Mouse (Mus musculus): ENCODE results near the gene Atxn7l1. TPM values are rescaled to one million over a fixed set of nuclear protein-coding genes. Genes with fewer than 3 reads are reported as not detected.

Atxn7l1 gene
- polyA plus RNA-seq, 1 experiment from 2014 or later: 10.6 TPM

DNA sequence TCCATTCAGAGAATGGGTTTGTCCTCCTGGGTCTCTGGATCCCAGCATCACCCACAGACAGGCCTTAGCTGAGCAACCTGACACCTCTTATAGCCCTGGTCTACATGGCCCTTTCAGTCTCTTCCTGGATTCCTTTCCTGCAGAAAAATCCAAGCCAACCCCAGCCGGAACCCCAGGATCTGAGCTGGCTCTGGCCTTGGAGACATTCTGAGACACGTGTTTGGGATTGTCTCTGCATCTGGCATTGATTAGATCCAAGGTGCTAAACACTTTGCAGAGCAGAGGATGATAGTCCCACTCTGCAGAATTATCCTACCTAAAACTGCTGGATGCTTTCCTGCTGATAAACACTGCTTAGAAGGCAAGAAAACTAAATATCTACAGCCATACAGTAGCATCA, 141.3 kb downstream of the Atxn7l1 start:
- H3K27ac ChIP-seq (replicated peaks in 1 of 2; ENCODE audit: control insufficient read depth in 1 of 2, insufficient read depth in 1 of 2, low read depth in 2 of 2, low read length in 2 of 2): no peak overlapping the region
- no peaks in the 10 kb centered on the region for H3K36me3 ChIP-seq (ENCODE audit: control insufficient read depth, insufficient read depth, low read length)
- WGBS: 47% methylated on average over 2 of the region's 2 CpGs
- no peaks in the 10 kb centered on the region for H3K27me3 ChIP-seq (ENCODE audit: control insufficient read depth, insufficient read depth, low read length)
- peaks cover 28 to 49% of the 10 kb centered on the region in 2 experiments for H3K4me1 ChIP-seq (ENCODE audit: control insufficient read depth in 2 of 2, insufficient read depth in 2 of 2, low read length in 2 of 2)
- H3K9me3 ChIP-seq (ENCODE audit: control insufficient read depth, low read length): no peaks in the 10 kb centered on the region
- no peak for ATAC-seq (ENCODE audit: insufficient number of reproducible peaks, insufficient read depth, low FRiP score, low read depth)
- no peak overlapping the region for H3K4me2 ChIP-seq (ENCODE audit: low read length)
- peak overlapping the region; percentile 30; the same call in 1 of the 2 replicates for H3K9ac ChIP-seq (ENCODE audit: low read length)
- no peak overlapping the region for H3K4me3 ChIP-seq (ENCODE audit: control insufficient read depth in 1 of 2, insufficient read depth in 1 of 2, low read depth in 1 of 2, low read length in 2 of 2)

DNA sequence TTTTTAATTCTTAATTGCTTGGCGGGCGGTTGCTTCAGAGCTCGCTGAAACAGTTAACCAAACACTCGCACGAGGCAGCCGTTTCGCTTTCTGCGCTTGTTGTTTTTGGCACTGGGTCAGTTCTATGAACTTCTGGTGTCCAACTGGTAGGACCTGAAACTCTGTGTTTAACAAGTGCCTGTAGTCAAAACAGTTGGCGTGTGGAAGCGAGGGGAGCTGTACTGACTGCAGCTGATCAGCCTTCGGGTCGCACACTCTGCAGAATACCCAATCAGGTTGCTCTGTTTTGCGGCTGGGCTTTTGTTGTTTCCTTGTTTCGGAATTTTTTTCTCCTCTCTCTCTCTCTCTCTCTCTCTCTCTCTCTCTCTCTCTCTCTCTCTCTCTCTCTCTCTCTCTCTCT, 154.6 kb downstream of the Atxn7l1 start:
- WGBS: under 1% methylated on average over 14 of the region's 14 CpGs
- Histone ChIP-seq H3K27me3 (ENCODE audit: control insufficient read depth, insufficient read depth, low read length) (no peaks in the 10 kb centered on the region; the same call in 1 of the 2 replicates), H3K4me2 (ENCODE audit: low read length) (peak overlapping the region; percentile 81), H3K4me3 (ENCODE audit: control insufficient read depth in 1 of 2, insufficient read depth in 1 of 2, low read depth in 1 of 2, low read length in 2 of 2) (peak overlapping the region; percentile 56 to 76), H3K27ac (replicated peaks in 1 of 2; ENCODE audit: control insufficient read depth in 1 of 2, insufficient read depth in 1 of 2, low read depth in 2 of 2, low read length in 2 of 2) (peak overlapping the region; percentile 9 to 51; a peak in 2 of 4 replicates), H3K9me3 (ENCODE audit: control insufficient read depth, low read length) (no peaks in the 10 kb centered on the region), H3K36me3 (ENCODE audit: control insufficient read depth, insufficient read depth, low read length) (no peaks in the 10 kb centered on the region), H3K4me1 (ENCODE audit: control insufficient read depth in 2 of 2, insufficient read depth in 2 of 2, low read length in 2 of 2) (peaks cover 6 to 10% of the 10 kb centered on the region in 2 experiments; a peak in 1 of 4 replicates), H3K9ac (ENCODE audit: low read length) (peak overlapping the region; percentile 76)
- no peak for ATAC-seq (ENCODE audit: insufficient number of reproducible peaks, insufficient read depth, low FRiP score, low read depth)

- Histone ChIP-seq H3K27ac (replicated peaks in 1 of 2; ENCODE audit: control insufficient read depth in 1 of 2, insufficient read depth in 1 of 2, low read depth in 2 of 2, low read length in 2 of 2) (peak overlapping the region; percentile 59 to 70; a peak in 3 of 4 replicates), H3K9me3 (ENCODE audit: control insufficient read depth, low read length) (no peaks in the 10 kb centered on the region), H3K36me3 (ENCODE audit: control insufficient read depth, insufficient read depth, low read length) (no peaks in the 10 kb centered on the region), H3K27me3 (ENCODE audit: control insufficient read depth, insufficient read depth, low read length) (no peaks in the 10 kb centered on the region; the same call in 1 of the 2 replicates), H3K4me3 (ENCODE audit: control insufficient read depth in 1 of 2, insufficient read depth in 1 of 2, low read depth in 1 of 2, low read length in 2 of 2) (peak overlapping the region; percentile 56 to 76), H3K4me1 (ENCODE audit: control insufficient read depth in 2 of 2, insufficient read depth in 2 of 2, low read length in 2 of 2) (peaks cover 6 to 10% of the 10 kb centered on the region in 2 experiments; a peak in 1 of 4 replicates), H3K9ac (ENCODE audit: low read length) (peak overlapping the region; percentile 76), H3K4me2 (ENCODE audit: low read length) (peak overlapping the region; percentile 81)
- peak; percentile 64 for ATAC-seq (ENCODE audit: insufficient number of reproducible peaks, insufficient read depth, low FRiP score, low read depth)
- WGBS: under 1% methylated on average over 29 of the region's 29 CpGs
Observed at GRCm38 (mm10) chr12:33302523-33303383, 155.3 kb downstream of the Atxn7l1 start.

DNA sequence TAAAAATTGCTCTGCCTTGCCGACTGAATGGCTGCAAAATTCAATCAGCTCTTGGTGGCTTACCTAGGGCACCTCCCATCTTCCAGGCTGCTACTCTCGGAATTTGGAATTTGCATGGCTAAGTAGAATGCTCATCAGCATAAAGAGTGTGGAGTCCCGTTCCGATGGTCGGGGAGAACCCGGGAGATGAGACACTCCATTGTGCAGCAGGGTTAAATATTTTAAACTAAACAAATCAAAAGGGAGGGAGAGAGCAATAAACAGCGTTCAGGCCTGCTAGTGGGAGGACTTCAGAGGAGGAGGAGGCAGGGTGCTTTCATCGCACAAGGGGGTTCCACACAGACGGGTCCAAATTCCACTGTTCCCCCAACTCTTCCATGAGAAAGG, 155.9 kb downstream of the Atxn7l1 start:
- 5% methylated on average over 9 of the region's 9 CpGs for WGBS

DNA sequence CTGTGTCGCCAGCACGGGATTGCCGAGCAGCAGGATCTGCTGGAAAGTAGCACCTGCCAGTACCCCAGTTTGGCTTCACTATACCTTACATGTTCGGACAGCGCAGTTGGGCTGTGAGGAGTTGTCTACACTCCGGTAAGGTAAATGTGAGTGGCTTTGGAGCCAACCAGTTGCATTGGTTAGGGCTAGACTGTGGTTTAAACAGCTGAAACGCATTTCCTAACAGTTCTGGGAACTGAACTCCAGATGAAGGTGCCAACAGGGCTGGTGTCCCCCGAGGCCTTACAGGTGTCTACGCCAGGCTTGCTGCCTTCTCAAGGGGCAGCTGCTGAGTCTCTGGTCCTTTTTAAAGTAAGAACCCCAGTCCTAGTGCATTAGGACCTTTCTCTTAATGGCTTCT, 157.6 kb downstream of the Atxn7l1 start:
- H3K4me2 ChIP-seq (ENCODE audit: low read length): no peak overlapping the region
- H3K27me3 ChIP-seq (ENCODE audit: control insufficient read depth, insufficient read depth, low read length): no peaks in the 10 kb centered on the region; the same call in 1 of the 2 replicates
- WGBS: 91% methylated on average over 9 of the region's 9 CpGs
- no peak for ATAC-seq (ENCODE audit: insufficient number of reproducible peaks, insufficient read depth, low FRiP score, low read depth)
- no peak overlapping the region for H3K4me3 ChIP-seq (ENCODE audit: control insufficient read depth in 1 of 2, insufficient read depth in 1 of 2, low read depth in 1 of 2, low read length in 2 of 2)
- no peak overlapping the region for H3K9ac ChIP-seq (ENCODE audit: low read length)
- H3K4me1 ChIP-seq (ENCODE audit: control insufficient read depth in 2 of 2, insufficient read depth in 2 of 2, low read length in 2 of 2): peaks cover 6 to 10% of the 10 kb centered on the region in 2 experiments; a peak in 1 of 4 replicates
- no peak overlapping the region for H3K27ac ChIP-seq (replicated peaks in 1 of 2; ENCODE audit: control insufficient read depth in 1 of 2, insufficient read depth in 1 of 2, low read depth in 2 of 2, low read length in 2 of 2)
- no peaks in the 10 kb centered on the region for H3K9me3 ChIP-seq (ENCODE audit: control insufficient read depth, low read length)
- H3K36me3 ChIP-seq (ENCODE audit: control insufficient read depth, insufficient read depth, low read length): no peaks in the 10 kb centered on the region

More for the DNA sequence above, 155.9 kb downstream of the Atxn7l1 start:
- H3K36me3 ChIP-seq (ENCODE audit: control insufficient read depth, insufficient read depth, low read length): no peaks in the 10 kb centered on the region
- no peak overlapping the region; a peak in 1 of 4 replicates for H3K27ac ChIP-seq (replicated peaks in 1 of 2; ENCODE audit: control insufficient read depth in 1 of 2, insufficient read depth in 1 of 2, low read depth in 2 of 2, low read length in 2 of 2)
- no peaks in the 10 kb centered on the region for H3K9me3 ChIP-seq (ENCODE audit: control insufficient read depth, low read length)
- H3K27me3 ChIP-seq (ENCODE audit: control insufficient read depth, insufficient read depth, low read length): no peaks in the 10 kb centered on the region; the same call in 1 of the 2 replicates
- peak overlapping the region; percentile 56 to 76 for H3K4me3 ChIP-seq (ENCODE audit: control insufficient read depth in 1 of 2, insufficient read depth in 1 of 2, low read depth in 1 of 2, low read length in 2 of 2)
- H3K4me1 ChIP-seq (ENCODE audit: control insufficient read depth in 2 of 2, insufficient read depth in 2 of 2, low read length in 2 of 2): peaks cover 6 to 10% of the 10 kb centered on the region in 2 experiments; a peak in 1 of 4 replicates
- peak overlapping the region; percentile 81 for H3K4me2 ChIP-seq (ENCODE audit: low read length)
- H3K9ac ChIP-seq (ENCODE audit: low read length): peak overlapping the region; percentile 76
- no peak for ATAC-seq (ENCODE audit: insufficient number of reproducible peaks, insufficient read depth, low FRiP score, low read depth)

DNA sequence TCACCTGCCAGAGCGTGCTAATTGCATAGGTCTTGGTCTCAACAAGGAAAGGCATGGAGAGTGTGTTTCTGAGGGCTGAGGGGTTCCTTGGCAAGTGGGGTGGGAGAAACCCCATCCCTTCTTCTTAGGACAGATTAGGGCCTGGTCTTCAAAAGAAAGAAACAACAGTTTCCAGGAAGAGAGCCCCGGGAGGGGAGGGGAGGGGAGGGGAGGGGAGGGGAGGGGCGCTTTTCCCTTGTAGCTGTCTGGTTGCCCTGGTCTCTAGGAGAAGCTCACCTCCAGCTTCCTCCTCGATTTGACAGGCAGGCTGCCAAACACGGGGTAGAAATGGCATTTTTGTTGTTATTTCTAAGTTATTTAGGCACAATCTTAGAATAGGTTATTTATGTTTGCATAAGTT, 159.0 kb downstream of the Atxn7l1 start:
- Histone ChIP-seq H3K9ac (ENCODE audit: low read length) (no peak overlapping the region), H3K4me2 (ENCODE audit: low read length) (no peak overlapping the region), H3K9me3 (ENCODE audit: control insufficient read depth, low read length) (no peaks in the 10 kb centered on the region), H3K4me1 (ENCODE audit: control insufficient read depth in 2 of 2, insufficient read depth in 2 of 2, low read length in 2 of 2) (peaks cover 10 to 12% of the 10 kb centered on the region in 2 experiments; a peak in 3 of 4 replicates), H3K36me3 (ENCODE audit: control insufficient read depth, insufficient read depth, low read length) (no peaks in the 10 kb centered on the region), H3K27ac (replicated peaks in 1 of 2; ENCODE audit: control insufficient read depth in 1 of 2, insufficient read depth in 1 of 2, low read depth in 2 of 2, low read length in 2 of 2) (no peak overlapping the region), H3K27me3 (ENCODE audit: control insufficient read depth, insufficient read depth, low read length) (no peaks in the 10 kb centered on the region; the same call in 1 of the 2 replicates), H3K4me3 (ENCODE audit: control insufficient read depth in 1 of 2, insufficient read depth in 1 of 2, low read depth in 1 of 2, low read length in 2 of 2) (no peak overlapping the region)
- WGBS: 66% methylated on average over 3 of the region's 5 CpGs
- ATAC-seq (ENCODE audit: insufficient number of reproducible peaks, insufficient read depth, low FRiP score, low read depth): no peak

DNA sequence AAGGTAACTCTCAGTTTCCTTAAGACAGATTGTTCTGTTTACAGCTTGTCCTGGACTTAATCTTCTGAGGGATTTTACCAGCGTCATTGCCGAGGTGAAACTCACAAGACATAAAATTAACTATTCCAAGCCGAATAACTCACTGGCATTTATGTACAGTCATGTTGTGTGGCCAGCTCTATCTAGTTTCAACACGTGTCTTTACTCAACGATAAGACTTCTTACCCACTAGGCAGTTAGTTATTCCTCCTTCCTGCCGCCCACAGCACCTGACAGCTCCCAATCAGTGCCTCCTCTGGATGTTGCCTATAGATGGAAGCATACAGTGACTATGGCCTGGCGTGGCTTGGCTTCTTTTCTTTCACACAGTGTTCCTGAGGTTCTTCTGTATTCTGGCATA, 161.2 kb downstream of the Atxn7l1 start:
- no peaks in the 10 kb centered on the region for H3K36me3 ChIP-seq (ENCODE audit: control insufficient read depth, insufficient read depth, low read length)
- 87% methylated on average over 7 of the region's 7 CpGs for WGBS
- no peak overlapping the region for H3K27ac ChIP-seq (replicated peaks in 1 of 2; ENCODE audit: control insufficient read depth in 1 of 2, insufficient read depth in 1 of 2, low read depth in 2 of 2, low read length in 2 of 2)
- H3K4me2 ChIP-seq (ENCODE audit: low read length): no peak overlapping the region
- no peak overlapping the region for H3K4me3 ChIP-seq (ENCODE audit: control insufficient read depth in 1 of 2, insufficient read depth in 1 of 2, low read depth in 1 of 2, low read length in 2 of 2)
- no peak for ATAC-seq (ENCODE audit: insufficient number of reproducible peaks, insufficient read depth, low FRiP score, low read depth)
- H3K9ac ChIP-seq (ENCODE audit: low read length): no peak overlapping the region
- peaks cover 9 to 14% of the 10 kb centered on the region in 2 experiments for H3K4me1 ChIP-seq (ENCODE audit: control insufficient read depth in 2 of 2, insufficient read depth in 2 of 2, low read length in 2 of 2)
- no peaks in the 10 kb centered on the region for H3K9me3 ChIP-seq (ENCODE audit: control insufficient read depth, low read length)
- no peaks in the 10 kb centered on the region; the same call in 1 of the 2 replicates for H3K27me3 ChIP-seq (ENCODE audit: control insufficient read depth, insufficient read depth, low read length)
